Mouse (Mus musculus) heart, adult 9 months (tissue): Measurements from ENCODE around the gene Vmn1r157.
"Not testable (repeated sequence)": the region's sequence is repeated elsewhere in the genome, so short reads cannot be mapped to it uniquely, and the experiment has no call there.

Experiments used
- DNase-seq, 2 experiments: peaks; one replicate each; pipeline ENCODE4 v3.0.0; 2022; ENCODE audit warnings: low spot score in 2 of 2

Vmn1r157 gene

DNA sequence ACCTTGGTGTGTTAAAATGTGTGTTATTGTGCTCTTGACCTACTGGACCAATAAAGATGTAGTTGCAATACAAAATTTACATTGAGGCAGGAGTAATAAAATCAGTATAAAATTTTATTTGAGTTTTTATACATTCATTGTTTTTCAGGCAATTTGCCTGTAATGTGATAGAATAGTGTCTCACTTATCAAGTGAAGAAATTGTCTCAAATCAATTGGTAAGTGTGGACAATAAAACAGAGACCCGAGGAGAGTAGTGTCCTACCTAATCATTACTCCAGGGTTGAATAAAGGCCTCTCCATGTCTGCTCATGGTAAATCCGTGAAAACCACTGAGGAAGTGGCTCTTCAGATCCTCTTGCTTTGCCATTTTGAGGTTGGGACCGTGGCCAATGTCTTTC is at the start of gene Vmn1r157:
Vmn1r157 (plus strand) TSS at position 301 of the 400 bp plus-strand sequence.
- DNase-seq: not testable (repeated sequence)

DNA sequence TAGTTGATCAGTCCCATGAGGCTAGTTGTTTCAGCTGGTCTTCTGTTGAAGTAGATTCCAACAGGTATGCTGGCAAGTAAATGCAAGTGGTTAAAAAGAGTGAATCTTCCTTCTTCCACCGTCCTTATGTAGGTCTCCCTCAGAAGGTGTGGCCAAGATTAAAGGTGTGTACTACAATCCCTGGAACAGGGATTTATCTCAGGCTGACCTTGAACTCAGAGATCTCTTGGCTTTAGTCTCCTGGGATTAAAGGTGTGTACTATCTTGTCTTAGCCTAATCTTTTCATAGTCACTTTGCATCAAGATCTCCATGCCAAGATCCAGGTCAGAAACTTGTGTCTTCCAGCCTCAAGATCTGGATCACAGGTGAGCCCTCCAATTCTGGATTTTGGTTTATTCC is 41.9 kb upstream of the Vmn1r157 start, which contains the start of gene Gm4567:
Gm4567 (minus strand) TSS at position 101 of the 400 bp plus-strand sequence.
- DNase-seq: not testable (repeated sequence)

DNA sequence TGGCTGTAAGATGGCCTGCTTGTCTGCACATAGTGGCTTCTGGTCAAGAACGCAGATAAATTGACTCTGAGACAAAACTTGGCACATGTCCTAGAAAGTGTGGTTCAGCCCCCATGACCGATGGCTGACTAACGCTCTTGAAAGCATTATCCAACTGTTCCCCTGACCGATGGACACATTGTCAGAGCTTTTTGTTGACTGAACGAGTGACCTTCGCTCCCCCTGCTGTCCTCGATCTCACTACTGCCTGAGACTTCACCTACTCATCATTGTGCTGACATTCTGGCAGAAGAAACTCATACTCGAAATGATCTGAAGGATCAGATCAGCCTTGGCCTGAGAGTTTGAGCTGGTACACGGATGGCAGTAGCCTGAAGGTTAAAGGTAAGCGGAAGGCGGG is 14.5 kb downstream of the Vmn1r157 start:
- not testable (repeated sequence) for DNase-seq

DNA sequence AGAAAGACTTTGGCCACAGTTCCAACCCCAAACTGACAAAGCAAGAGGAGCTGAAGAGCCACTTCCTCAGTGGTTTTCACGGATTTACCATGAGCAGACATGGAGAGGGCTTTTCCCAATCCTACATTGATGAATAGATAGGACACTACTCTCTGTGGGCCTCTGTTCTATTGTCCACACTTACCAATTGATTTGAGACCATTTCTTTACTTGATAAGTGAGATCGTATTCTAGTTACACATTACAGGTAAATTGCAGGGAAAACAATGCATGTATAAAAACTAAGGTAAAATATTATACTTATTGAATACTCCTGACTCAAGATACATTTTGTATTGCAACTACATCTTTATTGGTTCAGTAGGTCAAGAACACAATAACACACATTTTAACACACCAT is 29.2 kb downstream of the Vmn1r157 start, which contains the start of gene Vmn1r158:
Vmn1r158 (minus strand) TSS at position 101 of the 400 bp plus-strand sequence.
- DNase-seq: not testable (repeated sequence)
